Mouse (Mus musculus): ENCODE measurements around the gene Cav1.

Gene Cav1

GRCm38 (mm10) chr6:17281757-17282092 is 24.4 kb upstream of the Cav1 start:
- Histone ChIP-seq H3K4me1 (replicated peaks; ENCODE audit: low read depth, low read length) (peaks cover 17% of the 10 kb centered on the region), H3K27me3 (ENCODE audit: insufficient read depth, low read length) (peaks cover 30% of the 10 kb centered on the region), H3K4me3 (replicated peaks; ENCODE audit: low read length) (no peak overlapping the region), H3K36me3 (ENCODE audit: insufficient read depth, low read length) (no peaks in the 10 kb centered on the region), H3K9me3 (ENCODE audit: low read length) (no peaks in the 10 kb centered on the region)
- no peak for TF ChIP-seq POU5F1 (IDR thresholded peaks at IDR 0.05; ENCODE audit: borderline replicate concordance, low read length)
- TF ChIP-seq NANOG (IDR thresholded peaks at IDR 0.05; ENCODE audit: borderline replicate concordance, low read length): no peak
- no peak for TF ChIP-seq CTCF (conservative IDR thresholded peaks at IDR 0.05; ENCODE audit: low read length)

GRCm38 (mm10) chr6:17282159-17282558 is 24.0 kb upstream of the Cav1 start:
- Histone ChIP-seq H3K4me1 (replicated peaks; ENCODE audit: low read depth, low read length) (peaks cover 17% of the 10 kb centered on the region), H3K9me3 (ENCODE audit: low read length) (no peaks in the 10 kb centered on the region), H3K27me3 (ENCODE audit: insufficient read depth, low read length) (peaks cover 30% of the 10 kb centered on the region), H3K36me3 (ENCODE audit: insufficient read depth, low read length) (no peaks in the 10 kb centered on the region), H3K4me3 (replicated peaks; ENCODE audit: low read length) (no peak overlapping the region)
- TF ChIP-seq POU5F1 (IDR thresholded peaks at IDR 0.05; ENCODE audit: borderline replicate concordance, low read length): no peak
- TF ChIP-seq CTCF (conservative IDR thresholded peaks at IDR 0.05; ENCODE audit: low read length): no peak
- TF ChIP-seq NANOG (IDR thresholded peaks at IDR 0.05; ENCODE audit: borderline replicate concordance, low read length): no peak

- no peaks in the 10 kb centered on the region for H3K36me3 ChIP-seq (ENCODE audit: insufficient read depth, low read length)
- H3K9me3 ChIP-seq (ENCODE audit: low read length): no peaks in the 10 kb centered on the region
- peaks cover 30% of the 10 kb centered on the region for H3K27me3 ChIP-seq (ENCODE audit: insufficient read depth, low read length)
- TF ChIP-seq POU5F1 (IDR thresholded peaks at IDR 0.05; ENCODE audit: borderline replicate concordance, low read length) (no peak), CTCF (conservative IDR thresholded peaks at IDR 0.05; ENCODE audit: low read length) (no peak), NANOG (IDR thresholded peaks at IDR 0.05; ENCODE audit: borderline replicate concordance, low read length) (no peak)
- H3K4me3 ChIP-seq (replicated peaks; ENCODE audit: low read length): no peak overlapping the region
- H3K4me1 ChIP-seq (replicated peaks; ENCODE audit: low read depth, low read length): peaks cover 17% of the 10 kb centered on the region
Measured at GRCm38 (mm10) chr6:17283834-17284233, 22.3 kb upstream of the Cav1 start.

- no peak overlapping the region for H3K4me3 ChIP-seq (replicated peaks; ENCODE audit: low read length)
- no peaks in the 10 kb centered on the region for H3K9me3 ChIP-seq (ENCODE audit: low read length)
- H3K4me1 ChIP-seq (replicated peaks; ENCODE audit: low read depth, low read length): peaks cover 8% of the 10 kb centered on the region
- TF ChIP-seq NANOG (IDR thresholded peaks at IDR 0.05; ENCODE audit: borderline replicate concordance, low read length) (no peak), CTCF (conservative IDR thresholded peaks at IDR 0.05; ENCODE audit: low read length) (no peak), POU5F1 (IDR thresholded peaks at IDR 0.05; ENCODE audit: borderline replicate concordance, low read length) (no peak)
- no peaks in the 10 kb centered on the region for H3K36me3 ChIP-seq (ENCODE audit: insufficient read depth, low read length)
- peaks cover 11% of the 10 kb centered on the region for H3K27me3 ChIP-seq (ENCODE audit: insufficient read depth, low read length)
Measured at GRCm38 (mm10) chr6:17286381-17286780, 19.8 kb upstream of the Cav1 start.

- H3K36me3 ChIP-seq (ENCODE audit: insufficient read depth, low read length): no peaks in the 10 kb centered on the region
- H3K9me3 ChIP-seq (ENCODE audit: low read length): no peaks in the 10 kb centered on the region
- H3K4me3 ChIP-seq (replicated peaks; ENCODE audit: low read length): no peak overlapping the region
- TF ChIP-seq CTCF (conservative IDR thresholded peaks at IDR 0.05; ENCODE audit: low read length): no peak
- TF ChIP-seq NANOG (IDR thresholded peaks at IDR 0.05; ENCODE audit: borderline replicate concordance, low read length): no peak
- no peak for TF ChIP-seq POU5F1 (IDR thresholded peaks at IDR 0.05; ENCODE audit: borderline replicate concordance, low read length)
- no peaks in the 10 kb centered on the region for H3K27me3 ChIP-seq (ENCODE audit: insufficient read depth, low read length)
- no peaks in the 10 kb centered on the region for H3K4me1 ChIP-seq (replicated peaks; ENCODE audit: low read depth, low read length)
Measured at GRCm38 (mm10) chr6:17295116-17295515, 11.0 kb upstream of the Cav1 start.

- H3K27me3 ChIP-seq (ENCODE audit: insufficient read depth, low read length): peaks cover 50% of the 10 kb centered on the region
- H3K4me3 ChIP-seq (replicated peaks; ENCODE audit: low read length): peak overlapping the region; percentile 70
- no peaks in the 10 kb centered on the region for H3K9me3 ChIP-seq (ENCODE audit: low read length)
- no peaks in the 10 kb centered on the region for H3K36me3 ChIP-seq (ENCODE audit: insufficient read depth, low read length)
- TF ChIP-seq NANOG (IDR thresholded peaks at IDR 0.05; ENCODE audit: borderline replicate concordance, low read length) (no peak), CTCF (conservative IDR thresholded peaks at IDR 0.05; ENCODE audit: low read length) (no peak), POU5F1 (IDR thresholded peaks at IDR 0.05; ENCODE audit: borderline replicate concordance, low read length) (no peak)
- peaks cover 21% of the 10 kb centered on the region for H3K4me1 ChIP-seq (replicated peaks; ENCODE audit: low read depth, low read length)
Measured at GRCm38 (mm10) chr6:17306602-17307325, 629 bp downstream of the Cav1 start.

- Histone ChIP-seq H3K4me1 (replicated peaks; ENCODE audit: low read depth, low read length) (peaks cover 21% of the 10 kb centered on the region), H3K27me3 (ENCODE audit: insufficient read depth, low read length) (peaks cover 50% of the 10 kb centered on the region), H3K4me3 (replicated peaks; ENCODE audit: low read length) (peak overlapping the region; percentile 70), H3K9me3 (ENCODE audit: low read length) (no peaks in the 10 kb centered on the region), H3K36me3 (ENCODE audit: insufficient read depth, low read length) (no peaks in the 10 kb centered on the region)
- no peak for TF ChIP-seq POU5F1 (IDR thresholded peaks at IDR 0.05; ENCODE audit: borderline replicate concordance, low read length)
- no peak for TF ChIP-seq NANOG (IDR thresholded peaks at IDR 0.05; ENCODE audit: borderline replicate concordance, low read length)
- TF ChIP-seq CTCF (conservative IDR thresholded peaks at IDR 0.05; ENCODE audit: low read length): no peak
Measured at GRCm38 (mm10) chr6:17307461-17308115, 1.5 kb downstream of the Cav1 start.

- Histone ChIP-seq H3K4me3 (replicated peaks; ENCODE audit: low read length) (no peak overlapping the region), H3K27me3 (ENCODE audit: insufficient read depth, low read length) (peaks cover 50% of the 10 kb centered on the region), H3K9me3 (ENCODE audit: low read length) (no peaks in the 10 kb centered on the region), H3K36me3 (ENCODE audit: insufficient read depth, low read length) (no peaks in the 10 kb centered on the region), H3K4me1 (replicated peaks; ENCODE audit: low read depth, low read length) (peaks cover 21% of the 10 kb centered on the region)
- TF ChIP-seq NANOG (IDR thresholded peaks at IDR 0.05; ENCODE audit: borderline replicate concordance, low read length) (no peak), CTCF (conservative IDR thresholded peaks at IDR 0.05; ENCODE audit: low read length) (no peak), POU5F1 (IDR thresholded peaks at IDR 0.05; ENCODE audit: borderline replicate concordance, low read length) (no peak)
Measured at GRCm38 (mm10) chr6:17308661-17309060, 2.5 kb downstream of the Cav1 start.
